Mouse (Mus musculus) c-Kit-negative CD71-positive TER-119-positive erythroid progenitor cells, embryonic 14.5 days (primary cell): Measurements from ENCODE around the gene Gm5447.

Experiments used
- DNase-seq: peaks from one replicate; pipeline ENCODE4 v3.0.0-alpha.2; 2013; ENCODE audit warnings: low read depth, low spot score

Gene Gm5447

GRCm38 (mm10) chr13:30973501-30974246 is at the start of gene Gm5447, which contains the start of gene Exoc2:
TSS of gene Gm5447 (plus strand) at chr13:30974204.
TSS of gene Exoc2 (minus strand) at chr13:30974093.
- DNase-seq: peak; percentile 60

- no peak for DNase-seq
Measured at GRCm38 (mm10) chr13:30924269-30924668, 49.7 kb upstream of the Gm5447 start.

DNA sequence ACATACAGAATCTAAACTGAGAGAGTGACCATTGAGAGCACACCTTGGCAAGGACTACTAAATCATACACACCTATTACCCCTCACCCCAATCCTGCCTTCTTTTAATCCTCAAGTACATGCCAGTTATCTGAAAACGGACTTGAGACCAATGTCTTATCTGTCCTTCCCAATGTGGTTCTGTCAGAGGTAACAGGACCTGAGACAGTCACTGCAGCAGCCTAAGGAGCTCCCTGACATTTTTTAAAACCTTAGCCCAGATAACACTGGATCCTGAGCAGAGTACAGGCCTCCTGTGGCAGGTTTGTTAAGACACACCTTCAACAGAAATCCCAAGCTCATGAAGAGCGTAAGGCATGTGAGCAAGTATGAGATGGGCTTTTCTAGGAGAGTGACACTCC is 44.9 kb upstream of the Gm5447 start:
- DNase-seq: no peak

DNA sequence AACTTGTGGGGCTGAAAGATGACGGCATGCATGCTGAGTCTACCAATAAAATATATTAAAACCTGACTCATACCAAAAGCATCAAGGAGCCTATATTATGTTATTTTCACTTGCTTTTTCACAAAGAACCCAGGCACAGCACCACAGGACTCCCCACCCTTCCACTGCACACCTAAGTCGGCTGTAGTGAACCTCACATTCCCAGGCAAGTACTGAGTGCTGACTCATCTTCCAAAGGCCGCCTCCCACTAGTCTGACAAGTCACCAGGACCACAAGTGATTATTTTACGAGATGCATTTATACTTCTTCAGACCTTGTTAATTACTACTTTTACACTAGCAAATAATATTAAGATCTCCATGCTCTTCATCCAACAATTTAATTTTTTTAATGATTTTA is 42.4 kb upstream of the Gm5447 start:
- DNase-seq: peak; percentile 54

DNA sequence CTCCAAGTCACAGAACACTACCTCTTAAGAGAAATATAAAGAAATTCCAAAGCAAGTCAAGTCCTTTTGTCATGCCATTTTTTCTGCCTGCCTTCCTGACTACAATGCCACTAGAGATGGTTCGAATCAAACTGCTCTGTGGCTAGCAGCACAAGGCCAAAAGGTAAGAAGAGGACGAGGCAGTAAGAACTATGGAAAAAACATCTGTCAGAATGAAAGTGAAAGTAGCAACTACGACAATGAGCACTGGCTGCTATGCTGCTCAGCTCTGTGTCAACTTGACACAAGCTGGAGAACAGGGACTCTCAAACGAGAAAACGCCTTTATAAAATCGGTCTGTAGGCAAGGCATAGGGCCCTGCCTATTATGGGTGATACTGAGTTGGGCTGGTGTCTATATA is 41.0 kb upstream of the Gm5447 start:
- DNase-seq: no peak

DNA sequence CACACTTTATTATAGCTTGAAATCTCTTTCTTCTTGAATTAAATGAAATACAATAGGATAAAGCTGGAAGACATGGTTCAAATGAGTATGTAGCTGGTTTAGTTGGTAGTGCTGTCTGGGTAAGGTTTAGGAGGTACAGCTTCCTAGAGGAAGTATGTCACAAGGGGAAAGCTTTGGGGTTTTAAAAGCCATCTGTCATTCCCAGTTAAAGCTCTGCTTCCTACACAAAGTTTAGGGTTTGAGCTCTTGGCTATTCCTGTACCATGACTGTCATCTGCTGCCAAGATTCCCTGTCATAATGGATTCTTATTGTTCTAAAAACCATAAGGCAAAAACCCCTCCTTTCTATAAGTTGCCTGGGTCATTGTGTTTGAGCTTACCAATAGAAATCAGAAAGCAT is 28.2 kb upstream of the Gm5447 start:
- no peak for DNase-seq

DNA sequence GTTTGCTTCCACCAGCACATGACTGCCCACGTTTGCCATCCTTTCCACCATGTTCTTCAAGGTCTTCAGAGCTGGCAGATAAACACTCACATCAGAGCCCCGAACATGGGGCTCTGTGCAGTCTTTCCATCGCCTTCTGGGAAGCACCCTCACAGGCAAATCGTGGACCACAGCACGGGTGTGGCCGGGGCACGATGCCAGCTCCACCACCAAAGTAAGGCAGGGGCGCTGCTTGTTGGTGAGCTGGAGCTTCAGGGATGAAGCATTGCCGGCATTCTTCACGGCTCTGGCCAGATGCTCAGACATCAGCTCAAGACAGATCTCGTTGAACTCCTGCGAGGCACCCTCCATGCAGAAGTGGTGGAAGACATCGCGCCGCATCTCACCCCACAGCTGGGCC is 26.9 kb upstream of the Gm5447 start:
- no peak for DNase-seq

- no peak for DNase-seq
Measured at GRCm38 (mm10) chr13:30947540-30947939, 26.5 kb upstream of the Gm5447 start, which contains the start of gene Hus1b. TSS of gene Hus1b (minus strand) at chr13:30947759.

DNA sequence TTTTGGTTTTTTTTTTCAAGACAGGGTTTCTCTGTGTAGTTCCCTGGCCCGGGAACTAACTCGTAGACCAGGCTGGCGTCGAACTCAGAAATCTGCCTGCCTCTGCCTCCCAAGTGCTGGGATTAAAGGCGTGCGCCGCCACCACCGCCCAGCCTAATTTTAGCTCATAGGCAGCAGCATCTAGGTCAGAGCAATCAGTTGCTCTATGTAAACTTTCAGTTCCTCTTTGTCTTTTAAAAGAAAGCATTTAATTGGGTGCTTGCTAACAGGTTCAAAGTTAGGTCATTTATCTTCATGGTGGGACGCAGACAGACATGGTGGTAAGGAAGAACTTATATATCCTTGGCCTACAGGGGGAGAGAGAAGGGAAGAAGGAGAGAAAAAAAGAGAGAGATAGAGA is 24.8 kb upstream of the Gm5447 start:
- no peak for DNase-seq

- DNase-seq: no peak
Measured at GRCm38 (mm10) chr13:30952044-30952443, 22.0 kb upstream of the Gm5447 start.

DNA sequence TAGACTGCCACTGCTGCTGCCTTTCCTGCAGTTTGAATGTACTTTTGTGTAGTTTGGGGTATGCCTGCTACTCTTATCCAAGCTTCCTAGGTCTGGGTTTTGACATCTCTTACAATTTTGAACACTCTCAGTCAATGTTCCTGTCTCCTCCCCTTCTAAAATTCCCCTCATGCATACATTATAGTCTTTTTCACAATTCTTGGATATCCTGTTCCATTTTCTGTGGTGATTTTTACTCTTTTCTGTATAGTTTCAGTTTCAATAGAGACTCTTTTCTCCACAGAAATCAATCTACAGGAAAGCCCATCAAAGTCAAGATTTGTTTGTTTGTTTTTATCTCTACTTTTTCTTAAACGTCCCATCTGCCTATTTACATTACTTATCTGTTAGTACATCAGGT is 20.4 kb upstream of the Gm5447 start:
- no peak for DNase-seq

DNA sequence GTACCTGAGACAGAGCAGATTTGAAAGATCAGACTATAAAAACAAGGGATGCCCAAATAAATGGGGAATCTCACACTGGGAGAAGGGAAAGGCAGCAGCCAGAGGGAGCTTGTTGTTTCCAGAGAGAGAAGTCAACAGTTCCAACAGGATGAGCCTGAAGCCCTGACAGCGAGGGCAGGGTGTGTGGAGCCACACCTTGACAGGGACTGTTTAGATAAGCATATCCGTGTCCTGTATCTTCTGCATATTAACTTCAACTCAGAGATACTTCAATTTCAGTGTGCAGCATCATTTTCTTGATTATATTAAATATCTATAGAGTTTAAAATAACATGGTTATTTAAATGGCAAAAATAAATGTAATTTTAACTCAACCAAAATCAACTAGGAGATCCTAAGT is 13.3 kb upstream of the Gm5447 start:
- DNase-seq: peak; percentile 53

- peak; percentile 39 for DNase-seq
Measured at GRCm38 (mm10) chr13:30961932-30962331, 12.1 kb upstream of the Gm5447 start.

GRCm38 (mm10) chr13:30966507-30966911 is 7.5 kb upstream of the Gm5447 start:
- no peak for DNase-seq

DNA sequence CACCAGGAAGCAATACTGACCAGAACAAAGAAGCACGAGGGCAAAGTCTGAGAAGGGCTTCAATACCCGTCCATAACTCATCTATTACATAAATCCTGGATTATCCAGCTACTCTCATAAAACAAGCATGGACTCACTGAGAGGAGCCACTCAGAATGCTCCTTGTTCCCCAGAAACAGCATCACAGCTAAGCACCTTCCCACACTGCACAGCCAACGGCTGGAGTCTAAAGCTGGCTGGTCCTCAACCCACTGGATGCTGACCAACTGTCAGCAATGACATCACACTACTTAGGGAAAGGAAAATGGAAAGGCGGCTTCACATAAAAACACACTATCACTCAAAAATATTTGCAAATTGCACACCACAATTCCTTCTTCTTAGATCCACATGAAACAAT is 5.7 kb upstream of the Gm5447 start:
- no peak for DNase-seq

DNA sequence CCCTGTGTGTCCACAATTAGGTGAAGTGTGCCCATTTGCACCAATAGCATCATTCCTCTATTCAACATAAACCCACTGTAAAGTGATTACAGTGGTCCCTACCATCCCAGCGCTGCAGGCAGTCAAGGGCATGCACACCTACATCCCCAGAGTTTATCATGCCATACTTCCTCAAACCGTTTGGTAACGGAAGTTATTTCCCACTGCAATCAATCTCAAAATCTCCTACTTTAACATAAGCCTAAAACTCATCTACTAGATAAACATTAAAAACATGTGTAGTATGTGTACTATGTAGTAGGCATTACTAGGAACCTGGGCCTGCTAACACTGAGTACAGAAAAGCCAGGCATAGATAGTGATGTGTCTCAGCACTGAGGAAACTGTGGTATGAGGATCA is 3.0 kb upstream of the Gm5447 start:
- DNase-seq: no peak

GRCm38 (mm10) chr13:30972102-30972501 is 1.9 kb upstream of the Gm5447 start:
- DNase-seq: no peak

GRCm38 (mm10) chr13:30974247-30974630 is 235 bp downstream of the Gm5447 start:
- DNase-seq: no peak

DNA sequence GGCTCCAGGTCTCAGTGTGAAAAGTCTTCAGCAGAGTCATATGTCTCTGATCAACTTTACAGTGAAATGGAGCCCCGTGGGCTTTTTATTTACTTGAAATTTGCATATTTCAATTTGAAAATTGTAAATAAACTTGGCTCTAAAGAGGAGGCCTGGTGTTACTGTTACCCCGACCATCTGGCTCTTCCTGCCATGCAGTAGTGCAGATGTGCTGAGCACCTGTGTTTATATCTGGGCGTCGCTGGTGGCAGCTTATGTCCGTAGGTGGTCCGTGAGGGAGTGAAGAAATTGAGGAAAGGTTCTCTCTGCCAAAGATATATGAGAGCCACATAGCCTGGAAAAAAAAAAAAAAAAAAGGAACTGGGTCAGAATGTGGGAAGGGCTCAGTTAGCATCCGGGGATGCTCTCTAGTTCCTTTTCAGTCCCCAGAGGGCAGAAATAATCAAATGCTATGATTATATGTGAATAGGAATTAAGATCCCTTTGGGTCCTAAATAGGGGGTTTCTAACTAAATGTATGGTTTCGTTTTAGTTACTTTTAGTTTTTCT is 2.6 kb downstream of the Gm5447 start:
- DNase-seq: no peak

GRCm38 (mm10) chr13:30978224-30978623 is 4.2 kb downstream of the Gm5447 start:
- DNase-seq: no peak

DNA sequence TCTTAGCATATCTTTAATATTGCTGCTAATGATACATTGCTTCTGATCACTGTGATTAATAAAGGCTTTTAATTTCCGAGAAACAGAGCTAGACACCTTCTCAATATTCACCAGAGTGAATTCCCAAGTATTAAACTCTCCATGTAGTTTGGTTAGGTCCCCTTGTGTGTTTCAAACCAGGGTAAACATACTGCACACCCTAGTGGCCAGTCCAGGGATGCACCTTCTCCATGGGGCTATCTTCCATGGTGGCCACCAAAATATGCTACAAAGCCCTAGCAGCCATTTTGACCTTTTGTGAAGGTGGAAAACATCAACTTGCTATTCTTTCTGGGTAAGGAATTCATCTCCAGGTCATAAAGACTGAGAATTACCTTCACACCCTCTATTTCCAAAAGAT is 7.7 kb downstream of the Gm5447 start:
- no peak for DNase-seq

GRCm38 (mm10) chr13:30985275-30985597 is 11.2 kb downstream of the Gm5447 start:
- DNase-seq: no peak

- DNase-seq: no peak
Measured at GRCm38 (mm10) chr13:30985598-30986466, 11.8 kb downstream of the Gm5447 start.
